Mouse (Mus musculus): Measurements from ENCODE around the gene Mtcl1.

Gene Mtcl1

DNA sequence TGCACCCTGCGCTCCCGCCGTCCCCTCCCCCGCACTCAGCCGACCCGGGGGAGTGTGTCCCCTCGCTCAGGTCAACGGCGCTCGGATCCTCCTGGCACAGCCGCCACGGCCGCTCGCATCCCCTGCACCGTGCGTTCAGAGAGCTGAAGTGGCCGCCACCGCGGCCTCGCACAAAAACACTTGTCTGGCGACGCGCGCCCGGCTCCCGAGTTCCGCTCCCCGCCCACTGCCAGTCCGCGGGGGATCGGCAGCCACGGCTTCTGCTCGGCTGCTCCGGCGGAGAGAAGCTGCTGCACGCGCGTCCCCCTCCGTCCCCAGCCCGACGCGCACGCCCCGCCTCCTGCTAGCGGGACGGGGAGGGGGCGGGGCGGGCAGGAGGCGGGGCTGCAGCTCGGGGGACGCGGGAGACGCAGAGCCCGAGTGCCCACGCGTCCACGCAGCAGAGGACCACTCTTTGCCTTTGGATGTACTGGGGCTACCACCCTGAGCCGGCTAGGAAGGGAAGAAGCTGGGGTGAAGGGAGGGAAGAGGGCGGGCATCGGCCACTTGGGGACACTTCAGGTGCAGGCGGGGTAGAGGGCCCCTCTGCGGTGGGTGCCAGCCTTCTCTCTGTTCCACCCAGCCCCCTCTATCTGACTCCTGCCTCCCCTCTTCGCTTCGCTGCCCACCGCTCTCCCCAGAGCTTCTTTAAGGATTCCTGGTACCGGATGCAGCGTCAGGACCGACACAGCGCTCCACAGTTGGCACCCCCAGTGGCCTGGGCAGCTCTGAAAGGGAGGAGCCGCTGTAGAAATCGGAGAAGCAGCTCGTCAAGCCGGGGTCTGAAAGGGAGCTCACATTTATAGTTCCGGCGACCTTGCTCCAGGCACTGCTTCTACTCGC is at the start of gene Mtcl1:
Gene Mtcl1, minus strand, starts transcription at position 291 of the 882 bp plus-strand sequence.
- peak; percentile 90 for DNase-seq

GRCm38 (mm10) chr17:66498598-66498997 is 49.0 kb upstream of the Mtcl1 start:
- DNase-seq = no peak

GRCm38 (mm10) chr17:66496589-66496988 is 47.0 kb upstream of the Mtcl1 start:
- no peak for DNase-seq

DNA sequence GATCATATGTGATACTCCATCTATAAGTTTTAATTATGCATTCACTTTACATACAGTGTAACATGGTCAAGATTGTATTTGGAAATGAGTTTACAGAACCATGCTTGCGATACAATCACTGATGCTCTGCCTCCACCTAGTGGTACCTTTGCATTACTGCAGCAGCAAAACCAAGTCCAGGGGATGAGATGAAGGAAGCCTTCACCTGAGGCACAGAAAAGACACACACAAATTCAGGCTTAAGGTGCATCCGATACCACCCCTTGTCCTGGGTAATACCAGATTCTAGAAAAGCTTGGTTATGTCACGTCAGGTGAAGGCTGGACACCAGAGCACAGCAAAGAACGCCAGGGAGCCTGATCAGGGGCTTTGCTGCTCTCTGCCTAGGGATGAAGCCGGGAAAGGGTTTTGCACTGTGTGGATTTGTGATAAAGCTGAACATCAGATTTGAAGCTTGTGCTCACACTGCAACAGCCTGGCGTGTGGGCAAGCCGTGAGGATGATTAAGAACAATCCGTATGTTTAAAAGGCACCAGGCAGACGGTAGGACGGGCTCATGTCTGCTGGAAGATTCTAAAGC is 40.6 kb upstream of the Mtcl1 start:
- peak; percentile 66 for DNase-seq

DNA sequence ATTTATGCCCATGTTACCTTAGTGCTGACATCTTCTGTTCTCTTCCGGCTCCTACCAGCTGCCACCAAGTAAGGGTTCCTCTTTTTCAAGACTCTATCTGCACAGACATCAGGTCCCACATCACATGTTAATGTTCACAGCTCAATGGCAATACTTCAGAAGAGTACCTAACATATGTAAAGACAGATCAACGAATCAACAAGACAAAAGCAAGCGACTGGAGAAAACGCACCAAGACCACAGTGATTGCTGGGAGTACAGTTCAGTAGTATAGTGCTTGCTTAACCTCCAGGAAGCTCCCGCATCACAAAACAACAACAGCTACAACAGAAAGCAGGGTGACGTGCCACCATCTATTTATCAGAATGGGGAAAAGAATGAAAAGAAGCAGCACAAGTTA is 37.0 kb upstream of the Mtcl1 start:
- no peak for DNase-seq

- DNase-seq = peak; percentile 87
Measured at GRCm38 (mm10) chr17:66485742-66486141, 36.2 kb upstream of the Mtcl1 start.

DNA sequence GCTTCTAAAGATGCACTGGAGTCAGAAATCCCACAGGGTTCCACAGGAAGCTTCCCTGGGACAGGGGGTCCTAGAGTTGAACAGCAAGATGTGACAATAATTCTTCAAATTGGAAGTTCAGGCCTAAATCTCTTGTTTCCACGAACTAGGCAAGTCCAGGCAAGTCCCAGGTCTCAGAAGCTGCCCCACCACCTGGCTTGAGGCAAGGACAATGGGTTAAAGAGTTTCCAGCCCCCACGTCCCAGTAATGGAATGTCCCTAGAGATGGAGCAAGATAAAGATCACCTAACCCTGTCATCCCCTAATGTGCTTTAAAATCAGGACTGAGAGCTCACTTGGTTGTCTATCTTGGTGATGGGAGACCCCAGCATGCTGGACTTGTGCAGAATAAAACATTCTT is 35.4 kb upstream of the Mtcl1 start:
- DNase-seq = no peak

- no peak for DNase-seq
Measured at GRCm38 (mm10) chr17:66483651-66484454, 34.3 kb upstream of the Mtcl1 start.

DNA sequence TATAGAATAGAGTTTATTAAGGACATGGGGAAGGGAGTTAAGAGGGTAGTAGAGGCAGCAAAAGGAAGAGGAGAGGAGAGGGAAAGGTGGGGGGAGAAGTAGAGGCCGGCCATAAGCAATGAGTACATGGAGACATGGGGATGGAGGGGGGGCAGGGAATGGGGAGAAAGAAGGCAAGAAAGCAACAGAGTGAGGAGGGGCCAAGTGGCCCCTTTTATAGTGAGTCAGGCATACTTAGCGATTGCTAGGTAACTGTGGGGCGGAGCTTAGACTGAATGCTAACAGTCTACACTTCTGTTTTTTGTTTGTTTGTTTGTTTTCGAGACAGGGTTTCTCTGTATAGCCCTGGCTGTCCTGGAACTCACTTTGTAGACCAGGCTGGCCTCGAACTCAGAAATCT is 31.7 kb upstream of the Mtcl1 start:
- no peak for DNase-seq

DNA sequence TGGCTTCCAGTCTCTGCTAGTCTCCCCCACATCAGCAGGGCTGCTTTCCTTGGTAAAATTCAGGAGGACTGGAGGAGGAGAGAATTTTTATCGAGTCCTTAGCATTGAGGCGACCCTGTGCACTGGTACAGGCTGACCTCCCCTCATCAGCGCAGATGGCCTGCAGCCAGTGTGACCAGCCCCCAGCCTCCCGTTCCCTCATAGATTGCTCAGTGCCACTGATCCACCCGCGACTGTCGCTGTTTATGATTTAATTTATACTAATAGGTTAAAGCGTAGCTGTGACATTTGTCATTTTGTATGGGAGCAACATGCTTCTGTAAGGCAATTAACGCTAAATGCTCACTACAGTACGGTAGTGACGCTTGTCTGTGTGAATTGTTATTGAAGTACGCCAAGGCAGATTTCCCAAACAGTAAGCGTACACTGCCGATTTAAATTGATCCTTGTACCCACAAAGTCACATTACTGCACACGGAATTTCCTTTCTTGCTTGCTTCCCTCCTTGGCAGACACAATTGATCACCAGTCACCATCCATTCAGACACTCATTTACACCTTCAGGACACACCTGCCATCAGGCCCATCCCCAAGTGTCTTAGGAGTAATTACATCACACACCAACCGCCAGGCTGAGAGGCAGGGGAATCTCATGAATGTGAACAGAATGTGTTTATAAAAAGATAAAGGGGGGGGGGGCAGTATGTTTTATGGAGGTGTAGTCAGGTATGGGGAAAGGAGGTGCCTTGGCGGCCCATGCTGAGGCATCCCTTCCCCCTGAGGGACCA is 31.1 kb upstream of the Mtcl1 start:
- DNase-seq = no peak

DNA sequence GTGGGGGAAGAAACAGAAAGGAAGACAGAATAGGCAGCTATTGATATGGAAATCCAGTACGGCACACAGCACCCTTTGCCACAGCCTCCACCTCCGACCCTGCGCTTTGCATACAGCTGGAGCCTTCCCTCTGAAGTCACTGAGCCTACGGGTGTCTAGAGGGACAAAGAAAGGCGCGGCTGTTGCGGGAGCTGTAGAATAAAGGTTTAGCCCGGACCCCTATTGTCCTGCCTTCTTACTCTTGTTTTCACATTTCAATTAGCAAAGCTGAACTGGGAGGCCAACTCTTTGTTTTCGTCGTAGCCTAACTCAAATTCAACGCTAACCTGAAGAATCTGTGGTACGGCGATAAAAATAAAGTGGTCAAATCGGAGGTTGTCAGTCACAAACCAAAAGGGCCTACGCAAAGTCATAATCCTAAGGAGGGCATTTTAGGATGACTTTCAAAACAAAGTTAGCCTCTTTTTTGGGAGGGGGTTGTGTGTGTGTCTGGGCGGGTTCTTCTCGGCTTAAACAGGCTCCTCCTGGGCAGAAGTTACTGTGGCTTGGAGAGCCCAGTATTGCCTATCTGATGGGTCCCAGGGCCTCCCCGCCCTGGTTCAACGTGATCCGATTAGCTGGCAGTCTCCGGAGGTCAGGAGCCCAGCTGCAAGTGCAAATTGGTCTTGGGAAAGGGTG is 30.4 kb upstream of the Mtcl1 start:
- DNase-seq = peak; percentile 86

GRCm38 (mm10) chr17:66479311-66479710 is 29.8 kb upstream of the Mtcl1 start:
- peak; percentile 81 for DNase-seq

GRCm38 (mm10) chr17:66473205-66473604 is 23.7 kb upstream of the Mtcl1 start:
- DNase-seq = no peak

DNA sequence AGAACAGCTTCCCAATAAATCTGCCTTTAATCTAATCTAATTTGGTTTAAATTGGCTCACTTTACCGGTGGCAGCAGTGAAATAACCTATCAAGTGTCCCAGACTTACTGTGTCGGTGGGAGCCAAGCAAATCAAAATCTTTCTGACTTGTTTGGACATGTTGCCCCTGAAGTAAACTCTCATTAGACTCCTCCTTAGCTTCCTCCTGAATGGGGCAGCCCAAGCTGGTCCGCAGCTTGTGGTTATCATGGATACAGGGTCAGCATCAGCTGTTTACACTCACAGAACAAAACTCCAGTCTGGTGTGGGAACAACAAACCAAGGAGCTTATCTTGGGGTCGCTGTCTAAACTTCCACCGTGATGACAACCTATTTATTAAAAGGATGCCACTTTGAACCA is 22.2 kb upstream of the Mtcl1 start:
- no peak for DNase-seq

- no peak for DNase-seq
Measured at GRCm38 (mm10) chr17:66471252-66471651, 21.7 kb upstream of the Mtcl1 start.

DNA sequence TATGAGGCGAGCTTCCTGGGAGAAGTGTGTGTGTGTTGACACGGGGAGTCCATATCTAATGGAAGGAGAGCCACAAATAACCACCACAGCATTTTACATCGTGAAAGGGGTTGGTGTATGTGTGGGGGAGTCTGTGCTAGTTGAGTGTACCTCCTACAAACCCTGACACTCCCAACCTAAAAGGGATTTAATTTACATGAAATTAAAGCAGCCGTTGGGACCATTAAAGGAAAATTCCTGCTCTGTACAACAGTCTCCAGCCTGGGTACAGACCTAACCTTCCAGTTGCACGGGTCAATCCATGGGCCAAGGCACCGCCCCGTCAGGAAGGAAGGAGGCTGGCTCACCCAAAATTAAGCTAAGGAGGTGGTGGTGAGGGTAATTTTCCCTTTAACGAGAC is 20.5 kb upstream of the Mtcl1 start:
- DNase-seq = no peak

- DNase-seq = no peak
Measured at GRCm38 (mm10) chr17:66457278-66457677, 7.7 kb upstream of the Mtcl1 start.

DNA sequence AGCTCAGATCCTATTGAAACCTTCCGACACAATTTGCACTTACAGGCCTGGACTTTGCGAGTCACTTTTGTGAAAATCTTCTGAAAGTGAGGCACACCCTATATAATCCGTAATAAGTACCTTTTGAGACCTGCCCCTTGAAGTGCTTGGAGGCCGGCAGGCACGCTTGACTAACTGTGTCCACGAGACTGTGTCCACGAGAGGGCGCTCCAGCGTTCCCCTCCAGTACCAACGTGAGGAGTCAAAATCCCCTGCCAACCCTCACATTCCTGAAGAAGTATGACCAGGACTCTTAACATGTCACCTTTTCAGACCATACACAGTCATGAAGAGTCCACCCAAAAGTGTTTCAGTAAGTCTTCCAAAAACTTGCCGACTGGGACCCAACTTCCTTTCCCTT is 1.6 kb upstream of the Mtcl1 start:
- peak; percentile 93 for DNase-seq

DNA sequence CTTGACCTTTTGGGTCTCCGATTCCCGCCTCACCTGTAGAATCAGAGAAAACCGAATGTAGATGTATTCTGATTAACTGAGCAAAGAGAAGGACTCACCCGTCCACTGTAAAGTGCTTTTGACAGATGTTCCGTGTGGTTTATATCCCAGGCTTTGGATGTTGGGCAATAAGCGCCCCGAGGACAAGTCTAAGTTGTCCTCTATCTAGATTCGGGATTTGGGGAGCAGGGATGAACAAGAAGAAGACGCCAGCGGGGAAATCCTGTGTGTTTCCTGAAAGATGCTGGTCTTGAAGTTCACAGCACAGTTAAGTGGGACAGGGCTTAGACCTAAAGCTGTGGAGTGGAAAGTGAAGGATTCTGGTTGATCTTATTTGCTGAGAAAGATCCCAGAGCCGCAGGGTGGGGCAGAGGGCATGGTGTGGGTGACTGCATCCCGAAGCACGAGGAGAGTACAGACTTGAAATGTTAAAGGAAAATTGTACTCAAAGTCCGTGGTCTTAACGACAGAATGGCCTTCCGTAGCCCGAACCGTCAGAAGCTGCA is 1.0 kb upstream of the Mtcl1 start:
- no peak for DNase-seq

- peak; percentile 71 for DNase-seq
Measured at GRCm38 (mm10) chr17:66448421-66449405, 837 bp downstream of the Mtcl1 start.

DNA sequence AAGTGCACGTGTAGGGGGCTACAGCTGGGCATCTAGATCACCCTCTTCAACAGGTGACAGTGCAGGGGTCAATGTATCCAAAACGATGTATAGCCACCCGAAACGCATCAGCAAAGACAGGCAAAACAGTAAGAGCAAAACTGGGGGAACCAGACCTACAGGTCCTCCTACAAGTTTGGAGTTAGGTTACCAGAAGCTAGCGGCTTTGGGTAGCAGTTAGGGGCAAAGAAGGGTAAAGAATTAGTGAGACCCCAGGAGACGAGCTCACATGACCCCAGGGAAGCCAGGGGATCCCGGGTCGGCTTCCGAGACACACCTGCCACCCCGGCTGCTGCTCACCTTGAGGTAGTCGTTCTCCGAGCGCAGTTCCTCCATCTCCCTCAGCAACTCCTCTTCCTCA is 1.6 kb downstream of the Mtcl1 start:
- no peak for DNase-seq

All from embryo, embryonic 11 days (tissue).